Mouse (Mus musculus): ENCODE data around the gene Tmem63c.
A peak's percentile ranks its signal among the peaks of the same experiment; 100 is the strongest.

The Tmem63c gene

GRCm38 (mm10) chr12:87002209-87002608, 18.9 kb upstream of the Tmem63c start:
- no peak for DNase-seq

- DNase-seq = no peak
These were observed 18.3 kb upstream of the Tmem63c start for GRCm38 (mm10) chr12:87002815-87003214.

- no peak for DNase-seq
These were observed 17.5 kb upstream of the Tmem63c start for GRCm38 (mm10) chr12:87003606-87004005.

GRCm38 (mm10) chr12:87004596-87004995, 16.5 kb upstream of the Tmem63c start:
- DNase-seq = no peak

- peak; percentile 60 to 64 for DNase-seq
These were observed 4.1 kb upstream of the Tmem63c start for GRCm38 (mm10) chr12:87017041-87017440.

GRCm38 (mm10) chr12:87018756-87019155, 2.4 kb upstream of the Tmem63c start:
- DNase-seq = no peak

GRCm38 (mm10) chr12:87022006-87022405, 866 bp downstream of the Tmem63c start:
- DNase-seq = no peak

GRCm38 (mm10) chr12:87023456-87023855, 2.3 kb downstream of the Tmem63c start:
- no peak for DNase-seq

GRCm38 (mm10) chr12:87026109-87026870, 5.2 kb downstream of the Tmem63c start:
- DNase-seq = no peak

- DNase-seq = no peak
These were observed 5.7 kb downstream of the Tmem63c start for GRCm38 (mm10) chr12:87026871-87027240.

GRCm38 (mm10) chr12:87027391-87027790, 6.3 kb downstream of the Tmem63c start:
- no peak for DNase-seq

- no peak for DNase-seq
These were observed 6.9 kb downstream of the Tmem63c start for GRCm38 (mm10) chr12:87028068-87028467.

- DNase-seq = no peak
These were observed 8.3 kb downstream of the Tmem63c start for GRCm38 (mm10) chr12:87029251-87029976.

GRCm38 (mm10) chr12:87031163-87031763, 10.1 kb downstream of the Tmem63c start:
- DNase-seq = no peak

- DNase-seq = no peak
These were observed 15.5 kb downstream of the Tmem63c start for GRCm38 (mm10) chr12:87036631-87037030.

- DNase-seq = no peak
These were observed 19.0 kb downstream of the Tmem63c start for GRCm38 (mm10) chr12:87040166-87040565.

GRCm38 (mm10) chr12:87040857-87041256, 19.7 kb downstream of the Tmem63c start:
- DNase-seq = no peak

GRCm38 (mm10) chr12:87042456-87042855, 21.3 kb downstream of the Tmem63c start:
- DNase-seq = no peak

- DNase-seq = no peak
These were observed 22.1 kb downstream of the Tmem63c start for GRCm38 (mm10) chr12:87043221-87043620.

GRCm38 (mm10) chr12:87044711-87045110, 23.6 kb downstream of the Tmem63c start:
- no peak for DNase-seq

GRCm38 (mm10) chr12:87047536-87047935, 26.4 kb downstream of the Tmem63c start:
- DNase-seq = no peak

GRCm38 (mm10) chr12:87052661-87053321, 31.7 kb downstream of the Tmem63c start:
- peak; percentile 83 to 86 for DNase-seq

GRCm38 (mm10) chr12:87054873-87055272, 33.7 kb downstream of the Tmem63c start:
- no peak for DNase-seq
